Mouse (Mus musculus): ENCODE measurements around the gene 1700001O22Rik.

1700001O22Rik gene

DNA sequence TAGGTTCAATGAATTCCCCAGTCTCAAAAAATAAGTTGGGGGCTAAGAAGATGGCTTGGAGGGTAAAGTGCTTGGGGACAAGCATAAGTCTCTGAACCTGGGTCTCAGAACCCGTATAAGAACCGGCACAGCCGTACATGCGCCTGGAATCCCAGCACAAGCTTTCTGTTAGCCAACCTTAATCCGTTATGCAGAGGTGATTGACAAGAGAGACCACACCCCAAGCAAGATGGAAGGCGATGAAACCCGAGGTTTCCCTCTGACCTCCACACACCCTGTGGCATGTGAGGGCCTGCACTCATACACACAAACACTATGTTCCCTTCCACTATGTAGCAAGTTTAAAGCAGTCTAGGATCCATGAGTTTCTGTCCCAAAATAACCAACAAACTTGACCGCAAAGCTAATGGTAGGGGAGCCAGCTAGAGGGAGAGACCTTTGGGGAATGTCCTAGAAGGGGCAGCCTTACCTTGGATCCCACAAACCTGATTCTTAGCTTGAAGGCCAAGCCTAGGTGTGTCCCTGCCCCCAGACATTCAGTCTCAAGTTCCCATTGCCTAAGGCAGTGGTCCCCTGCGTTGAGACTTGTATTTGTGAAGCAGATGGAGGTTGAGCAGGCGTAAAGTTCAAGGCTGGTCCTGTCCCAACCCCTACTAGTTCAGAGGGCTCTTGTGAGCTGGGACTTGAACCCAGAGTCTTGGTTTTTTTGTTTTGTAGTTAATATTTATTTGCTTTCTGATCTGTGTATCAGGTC, 46.3 kb downstream of the 1700001O22Rik start:
- DNase-seq (ENCODE audit: inconsistent age in 2 of 2, low spot score in 1 of 2): no peak

DNA sequence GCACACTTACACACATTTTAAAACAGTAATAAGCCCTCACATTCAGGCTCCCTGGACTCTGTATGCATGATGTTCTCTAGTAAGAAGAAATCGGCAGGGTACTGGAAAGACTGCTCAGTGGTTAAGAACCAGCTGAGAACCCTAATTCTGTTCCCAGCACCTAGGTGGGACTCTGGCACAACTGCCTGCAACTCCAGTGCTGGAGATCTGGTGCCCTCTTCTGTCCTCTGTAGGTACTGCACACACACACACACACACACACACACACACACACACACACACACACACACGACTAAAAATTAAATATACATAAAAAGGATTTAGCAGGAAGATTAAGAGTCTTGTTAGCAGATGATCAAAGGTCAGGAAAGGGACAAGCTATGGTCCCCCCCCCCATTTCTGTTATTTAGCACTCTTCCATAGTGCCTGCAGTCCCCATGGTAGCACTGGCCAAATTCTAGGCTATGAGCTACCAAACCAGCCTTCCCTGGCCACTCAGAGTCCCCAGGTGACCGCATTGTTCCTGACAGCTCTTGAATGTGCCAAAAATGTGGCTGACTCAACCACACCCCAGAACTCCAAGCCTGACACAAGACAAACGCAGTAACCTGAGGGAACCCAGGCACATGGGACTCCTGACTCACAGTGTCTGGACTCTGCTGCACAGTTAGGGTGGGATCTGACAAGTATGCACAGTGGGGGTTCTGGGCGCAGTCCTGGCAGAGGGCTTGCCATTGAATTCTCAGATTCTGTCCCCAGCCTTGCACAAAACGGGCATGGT, 47.3 kb downstream of the 1700001O22Rik start:
- peak in 1 of 2 experiments; percentile 15 for DNase-seq (ENCODE audit: inconsistent age in 2 of 2, low spot score in 1 of 2)

DNA sequence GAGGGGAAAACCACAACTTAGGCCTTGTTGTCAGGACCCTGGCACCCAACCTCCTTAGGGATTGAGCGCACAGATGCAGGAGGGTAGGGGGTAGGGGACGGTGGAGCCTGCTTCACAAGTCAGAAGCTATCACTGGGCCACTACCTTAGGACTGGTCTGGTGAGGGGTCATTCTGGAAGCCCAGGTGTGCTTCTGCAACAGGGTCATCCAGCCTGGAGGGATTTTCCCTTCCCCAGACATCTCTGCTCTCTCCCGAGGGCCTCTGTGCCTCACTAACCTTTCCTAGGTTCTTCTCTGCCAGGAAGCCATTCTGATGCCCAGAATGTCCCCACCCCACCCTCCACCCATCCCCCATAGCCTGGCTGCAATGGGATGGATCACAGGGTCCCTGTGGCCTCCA, 48.6 kb downstream of the 1700001O22Rik start:
- DNase-seq (ENCODE audit: inconsistent age in 2 of 2, low spot score in 1 of 2): no peak

DNA sequence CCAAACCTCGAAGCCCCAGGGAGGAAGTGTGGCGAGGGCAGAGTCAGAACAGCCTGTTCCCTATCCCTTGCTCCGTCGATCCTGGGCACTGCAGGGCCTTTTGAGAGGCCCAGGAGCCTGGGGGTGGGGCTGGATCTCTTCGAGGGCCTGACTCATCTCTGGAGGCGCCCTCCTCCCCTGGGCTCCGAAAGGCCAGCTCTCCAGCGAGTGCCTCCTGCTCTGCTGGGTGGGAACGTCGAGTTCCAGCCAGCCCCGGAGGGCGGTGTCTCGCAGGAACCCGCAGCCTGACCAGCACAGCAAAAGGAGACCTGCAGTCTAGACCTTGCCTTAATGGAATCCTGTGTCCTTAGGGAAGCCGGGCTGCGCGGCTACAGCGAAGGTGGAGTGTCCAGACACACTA, 50.2 kb downstream of the 1700001O22Rik start:
- peak; percentile 95 to 97 for DNase-seq (ENCODE audit: inconsistent age in 2 of 2, low spot score in 1 of 2)

DNA sequence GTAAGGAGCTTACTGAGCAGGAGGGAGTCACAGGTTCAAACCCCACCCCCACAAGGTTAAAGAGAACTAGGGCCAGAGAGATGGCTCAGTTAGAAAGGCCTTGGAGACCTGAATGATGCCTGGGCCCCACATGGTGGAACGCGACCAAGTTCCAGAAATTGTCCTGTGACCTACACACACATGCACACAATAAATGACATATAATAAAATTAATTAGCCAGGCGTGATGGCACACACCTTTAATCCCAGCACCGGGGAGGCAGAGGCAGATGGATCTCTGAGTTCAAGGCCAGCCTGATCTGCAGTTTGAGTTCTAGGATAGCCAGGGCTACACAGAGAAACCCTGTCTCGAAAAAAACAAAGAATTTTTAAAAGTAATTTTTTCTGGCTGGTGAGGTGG, 51.0 kb downstream of the 1700001O22Rik start:
- no peak for DNase-seq (ENCODE audit: inconsistent age in 2 of 2, low spot score in 1 of 2)

DNA sequence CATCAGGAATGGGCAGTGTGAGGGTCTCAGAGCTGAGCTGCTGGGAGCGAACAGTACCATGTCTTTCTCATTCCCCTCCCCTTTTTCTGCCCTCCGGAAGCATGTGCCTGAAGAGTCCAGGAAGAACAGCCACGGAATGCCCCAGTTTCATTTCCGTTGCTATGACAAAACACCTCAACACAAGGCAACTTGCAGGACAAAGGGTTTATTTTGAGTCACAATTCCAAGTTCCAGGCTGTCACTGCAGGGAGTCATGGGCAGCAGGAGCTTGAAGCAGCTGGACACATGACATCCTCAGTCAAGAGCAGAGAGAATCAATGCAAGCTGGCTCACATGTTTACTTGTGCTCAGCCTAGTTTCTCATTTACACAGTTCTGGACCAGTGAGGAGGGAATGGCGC, 53.4 kb downstream of the 1700001O22Rik start:
- peak in 1 of 2 experiments; percentile 52 for DNase-seq (ENCODE audit: inconsistent age in 2 of 2, low spot score in 1 of 2)

DNA sequence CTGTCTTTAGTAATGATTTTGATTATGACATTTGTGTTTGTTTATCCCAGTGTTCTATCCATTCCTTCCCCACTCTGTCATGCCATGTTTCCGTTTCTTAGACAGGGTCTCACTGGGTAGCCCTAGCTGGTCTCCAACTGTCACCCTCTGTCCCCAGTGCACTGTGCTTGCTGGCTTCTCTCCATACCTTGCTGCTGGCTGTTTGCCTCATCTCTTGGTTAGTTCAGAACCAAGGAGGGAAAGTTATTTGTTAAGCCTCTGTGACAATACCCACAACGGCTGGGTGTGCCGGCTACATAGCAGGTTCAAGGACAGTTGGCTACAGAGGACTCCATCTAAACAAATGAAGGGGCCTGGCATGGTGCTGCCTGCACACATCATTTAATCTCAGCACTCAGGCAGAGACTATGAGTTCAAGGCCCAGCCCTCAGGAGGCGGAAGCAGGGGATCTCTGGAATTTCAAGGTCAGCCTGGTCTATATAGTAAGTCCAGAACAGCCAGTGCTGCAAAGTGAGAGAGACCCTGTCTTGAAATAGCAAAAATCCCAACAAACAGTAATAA, 55.8 kb downstream of the 1700001O22Rik start:
- peak in 1 of 2 experiments; percentile 47 for DNase-seq (ENCODE audit: inconsistent age in 2 of 2, low spot score in 1 of 2)
